Mouse (Mus musculus) layer of hippocampus, adult 9-10 months (tissue): ENCODE measurements around the gene Mrps15.
"Not testable (repeated sequence)": the region's sequence is repeated elsewhere in the genome, so short reads cannot be mapped to it uniquely, and the experiment has no call there.

Experiments
- DNase-seq: peaks from one replicate; pipeline ENCODE4 v3.0.0; 2022; ENCODE audit warnings: low spot score

Gene Mrps15

GRCm38 (mm10) chr4:126077833-126078232 is 31.1 kb downstream of the Mrps15 start:
- DNase-seq, result no peak

GRCm38 (mm10) chr4:126079266-126079665 is 32.5 kb downstream of the Mrps15 start:
- no peak for DNase-seq

- DNase-seq, result no peak
These were observed 34.9 kb downstream of the Mrps15 start for GRCm38 (mm10) chr4:126081601-126082000.

GRCm38 (mm10) chr4:126083021-126083420 is 36.3 kb downstream of the Mrps15 start:
- DNase-seq, result no peak

- no peak for DNase-seq
These were observed 37.7 kb downstream of the Mrps15 start for GRCm38 (mm10) chr4:126084382-126084781.

GRCm38 (mm10) chr4:126085996-126086576 is 39.4 kb downstream of the Mrps15 start:
- DNase-seq, result no peak

- no peak for DNase-seq
These were observed 43.5 kb downstream of the Mrps15 start for GRCm38 (mm10) chr4:126090101-126090847.

- no peak for DNase-seq
These were observed 44.1 kb downstream of the Mrps15 start for GRCm38 (mm10) chr4:126090848-126091124.

GRCm38 (mm10) chr4:126091873-126092272 is 45.1 kb downstream of the Mrps15 start:
- DNase-seq, result no peak

GRCm38 (mm10) chr4:126095622-126096430 is 49.1 kb downstream of the Mrps15 start:
- DNase-seq, result not testable (repeated sequence)

- peak; percentile 95 for DNase-seq
These were observed 49.9 kb downstream of the Mrps15 start, which contains the start of gene Lsm10 for GRCm38 (mm10) chr4:126096464-126097111. Gene Lsm10 (plus strand): TSS chr4:126096623.

GRCm38 (mm10) chr4:126097711-126098253 is 51.1 kb downstream of the Mrps15 start:
- DNase-seq, result no peak

GRCm38 (mm10) chr4:126099365-126099764 is 52.6 kb downstream of the Mrps15 start:
- no peak for DNase-seq

- no peak for DNase-seq
These were observed 54.0 kb downstream of the Mrps15 start for GRCm38 (mm10) chr4:126100764-126101163.

- DNase-seq, result no peak
These were observed 55.5 kb downstream of the Mrps15 start for GRCm38 (mm10) chr4:126102061-126102841.

- DNase-seq, result peak; percentile 77
These were observed 56.4 kb downstream of the Mrps15 start for GRCm38 (mm10) chr4:126103057-126103581.

- peak; percentile 91 for DNase-seq
These were observed 56.9 kb downstream of the Mrps15 start, which contains the start of gene Stk40 for GRCm38 (mm10) chr4:126103590-126104068. Gene Stk40 (plus strand): TSS chr4:126103957.

- no peak for DNase-seq
These were observed 57.7 kb downstream of the Mrps15 start for GRCm38 (mm10) chr4:126104261-126105075.
